Mouse (Mus musculus) forebrain, embryonic 11.5 days (tissue): ENCODE measurements around the gene Adamts18. TPM values are rescaled to one million over a fixed set of nuclear protein-coding genes. Genes with fewer than 3 reads are reported as not detected.

Experiments used
- ATAC-seq: fragments of 200-750 bp; cut with Nextera tagmentation; replicated peaks from 2 replicates; pipeline ENCODE4 v1.8.0; 2017; ENCODE audit warnings: moderate TSS enrichment; ENCODE audit not compliant: low FRiP score
- DNase-seq: peaks from one replicate; pipeline ENCODE4 v3.0.0-alpha.2; 2017; ENCODE audit warnings: low spot score
- H3K27ac ChIP-seq: fragments of 300-500 bp; sonication (generic); 2 replicates; pipeline ENCODE4 v1.5.1; 2014; ENCODE audit warnings: low read depth, low read length
- H3K27me3 ChIP-seq: fragments of 300-500 bp; sonication (generic); 2 replicates; pipeline ENCODE4 v1.6.1; 2014; ENCODE audit warnings: mild to moderate bottlenecking, low read length, mixed read lengths; ENCODE audit not compliant: control insufficient read depth, insufficient read depth
- H3K36me3 ChIP-seq: fragments of 300-500 bp; sonication (generic); 2 replicates; pipeline ENCODE4 v1.6.1; 2014; ENCODE audit warnings: mild to moderate bottlenecking, low read length, moderate library complexity, mixed read lengths; ENCODE audit not compliant: control insufficient read depth, insufficient read depth
- H3K4me1 ChIP-seq: fragments of 300-500 bp; sonication (generic); replicated peaks from 2 replicates; pipeline ENCODE4 v1.6.1; 2014; ENCODE audit warnings: low read length, mixed read lengths; ENCODE audit not compliant: control insufficient read depth, insufficient read depth
- H3K4me2 ChIP-seq: fragments of 300-500 bp; sonication (generic); 2 replicates; pipeline ENCODE4 v1.6.1; 2014; ENCODE audit warnings: low read depth, mild to moderate bottlenecking, low read length, moderate library complexity, mixed read lengths; ENCODE audit not compliant: severe bottlenecking
- H3K4me3 ChIP-seq: fragments of 300-500 bp; sonication (generic); 2 replicates; pipeline ENCODE4 v1.5.1; 2014; ENCODE audit warnings: low read depth, low read length
- H3K9ac ChIP-seq: fragments of 300-500 bp; sonication (generic); 2 replicates; pipeline ENCODE4 v1.6.1; 2014; ENCODE audit warnings: low read length
- H3K9me3 ChIP-seq: fragments of 300-500 bp; sonication (generic); 2 replicates; pipeline ENCODE4 v1.6.1; 2016; ENCODE audit warnings: low read length, mixed read lengths; ENCODE audit not compliant: control insufficient read depth
- WGBS: fragments of 180-500 bp; shearing (Covaris S2); extraction: QIAGEN DNeasy Blood & Tissue Kit; methylation state at CpG from one replicate; pipeline ENCODE4 v1.1.7; 2014; 5-methylcytosine and 5-hydroxymethylcytosine counted together
- polyA plus RNA-seq: library from polyadenylated mRNA; unstranded; fragments of >200 nt; fragmentation: Nextera tagmentation; extraction: Ambion mirVana; gene quantifications from 2 replicates; pipeline ENCODE4 v1.2.1, GENCODE M21; 2014

Adamts18 gene
- polyA plus RNA-seq, 1 experiment from 2014 or later = 4.8 TPM

- WGBS = 88% methylated on average over 6 of the region's 6 CpGs
- H3K9me3 ChIP-seq = no peaks in the 10 kb centered on the region
- H3K27ac ChIP-seq = no peak overlapping the region
- no peaks in the 10 kb centered on the region for H3K4me1 ChIP-seq
- DNase-seq = no peak
- H3K36me3 ChIP-seq = no peaks in the 10 kb centered on the region
- H3K27me3 ChIP-seq = no peaks in the 10 kb centered on the region
- H3K4me3 ChIP-seq = no peak overlapping the region
- H3K9ac ChIP-seq = no peak overlapping the region
- H3K4me2 ChIP-seq = no peak overlapping the region
- no peak for ATAC-seq
Observed at GRCm38 (mm10) chr8:113762101-113762500, 86.4 kb downstream of the Adamts18 start.

GRCm38 (mm10) chr8:113755866-113756265, 92.7 kb downstream of the Adamts18 start:
- ATAC-seq = no peak
- Histone ChIP-seq H3K9ac (no peak overlapping the region), H3K4me1 (no peaks in the 10 kb centered on the region), H3K27ac (no peak overlapping the region), H3K9me3 (no peaks in the 10 kb centered on the region), H3K36me3 (no peaks in the 10 kb centered on the region), H3K4me3 (no peak overlapping the region), H3K4me2 (no peak overlapping the region), H3K27me3 (no peaks in the 10 kb centered on the region)
- 68% methylated on average over 5 of the region's 5 CpGs for WGBS
- no peak for DNase-seq

DNA sequence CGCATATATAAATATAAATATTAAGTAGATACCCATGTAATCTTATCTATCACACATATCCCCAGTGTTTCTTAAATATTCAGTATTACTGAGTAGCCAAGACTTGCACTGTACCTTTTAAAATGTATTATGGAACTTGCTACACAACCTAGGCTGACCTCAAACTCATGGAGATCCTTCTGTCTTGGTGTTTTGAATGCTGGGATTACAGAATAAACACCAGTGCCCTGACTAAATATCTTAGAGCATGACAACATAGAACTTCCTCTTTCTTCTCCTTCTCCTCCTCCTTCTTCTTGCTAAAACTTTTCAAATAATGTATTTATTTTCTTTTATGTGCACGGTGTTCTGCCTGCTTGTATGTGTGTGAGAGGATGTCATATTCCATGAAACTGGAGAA, 95.4 kb downstream of the Adamts18 start:
- H3K4me2 ChIP-seq = no peak overlapping the region
- no peak for DNase-seq
- WGBS = 94% methylated on average over 2 of the region's 2 CpGs

GRCm38 (mm10) chr8:113752349-113752748, 96.2 kb downstream of the Adamts18 start:
- H3K9me3 ChIP-seq = no peaks in the 10 kb centered on the region
- no peak overlapping the region for H3K4me2 ChIP-seq
- 79% methylated on average over 3 of the region's 3 CpGs for WGBS
- no peak for DNase-seq
- no peak overlapping the region for H3K9ac ChIP-seq
- no peaks in the 10 kb centered on the region for H3K27me3 ChIP-seq
- no peaks in the 10 kb centered on the region for H3K36me3 ChIP-seq
- H3K4me1 ChIP-seq = no peaks in the 10 kb centered on the region
- H3K27ac ChIP-seq = no peak overlapping the region
- no peak for ATAC-seq
- no peak overlapping the region for H3K4me3 ChIP-seq

More for the DNA sequence above, 95.4 kb downstream of the Adamts18 start:
- no peaks in the 10 kb centered on the region for H3K4me1 ChIP-seq
- H3K27ac ChIP-seq = no peak overlapping the region
- H3K27me3 ChIP-seq = no peaks in the 10 kb centered on the region
- no peak overlapping the region for H3K9ac ChIP-seq
- no peaks in the 10 kb centered on the region for H3K9me3 ChIP-seq
- H3K36me3 ChIP-seq = no peaks in the 10 kb centered on the region
- H3K4me3 ChIP-seq = no peak overlapping the region
- ATAC-seq = no peak

DNA sequence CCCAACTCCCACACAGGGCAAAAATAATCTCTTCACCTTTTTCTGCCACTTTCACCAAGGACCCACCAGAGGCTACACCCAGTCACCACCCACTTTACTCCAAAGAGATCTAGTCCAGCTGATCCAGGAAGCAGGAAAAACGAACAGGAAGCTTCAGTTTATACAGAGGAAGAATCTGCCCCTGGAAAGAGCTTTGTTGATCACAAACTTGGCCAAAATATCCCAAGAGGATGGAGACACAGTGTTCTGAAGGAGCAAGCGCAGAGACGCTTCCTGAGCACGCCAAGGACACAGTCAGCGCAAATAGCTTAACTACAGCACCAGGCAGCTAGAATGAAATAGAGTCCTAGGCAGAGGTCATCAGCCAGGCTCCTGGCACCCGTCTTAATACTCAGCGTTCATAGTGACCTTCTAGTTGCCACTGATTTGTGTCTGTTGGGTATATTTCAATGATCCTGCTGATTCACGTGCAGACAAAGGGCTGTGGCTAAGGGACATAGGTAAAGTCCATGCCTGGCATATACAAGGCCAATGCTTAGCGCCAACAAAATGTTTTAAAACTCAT, 113.0 kb downstream of the Adamts18 start:
- DNase-seq (no peak), ATAC-seq (no peak)
- Histone ChIP-seq H3K4me2 (no peak overlapping the region), H3K27me3 (no peaks in the 10 kb centered on the region), H3K9ac (no peak overlapping the region), H3K4me3 (no peak overlapping the region), H3K9me3 (no peaks in the 10 kb centered on the region), H3K36me3 (no peaks in the 10 kb centered on the region), H3K4me1 (no peaks in the 10 kb centered on the region), H3K27ac (no peak overlapping the region)
- 86% methylated on average over 9 of the region's 9 CpGs for WGBS

- H3K9ac ChIP-seq = no peak overlapping the region
- H3K4me1 ChIP-seq = 0 out of 2 replicates have a peak, but pooled peaks cover 2% of the 10 kb centered on the region
- H3K4me3 ChIP-seq = no peak overlapping the region
- ATAC-seq = no peak
- DNase-seq = no peak
- no peaks in the 10 kb centered on the region for H3K27me3 ChIP-seq
- no peaks in the 10 kb centered on the region for H3K9me3 ChIP-seq
- no peaks in the 10 kb centered on the region for H3K36me3 ChIP-seq
- 80% methylated on average over 8 of the region's 8 CpGs for WGBS
- no peak overlapping the region for H3K27ac ChIP-seq
- H3K4me2 ChIP-seq = no peak overlapping the region
Observed at GRCm38 (mm10) chr8:113725331-113725730, 123.2 kb downstream of the Adamts18 start.

GRCm38 (mm10) chr8:113723873-113724538, 124.5 kb downstream of the Adamts18 start:
- ATAC-seq (no peak), DNase-seq (no peak)
- no peak overlapping the region for H3K9ac ChIP-seq
- H3K9me3 ChIP-seq = no peaks in the 10 kb centered on the region
- H3K4me3 ChIP-seq = no peak overlapping the region
- no peaks in the 10 kb centered on the region for H3K36me3 ChIP-seq
- H3K27ac ChIP-seq = no peak overlapping the region
- H3K4me1 ChIP-seq = 0 out of 2 replicates have a peak, but pooled peaks cover 2% of the 10 kb centered on the region
- WGBS = 61% methylated on average over 5 of the region's 5 CpGs
- no peak overlapping the region for H3K4me2 ChIP-seq
- H3K27me3 ChIP-seq = no peaks in the 10 kb centered on the region

- H3K9me3 ChIP-seq = no peaks in the 10 kb centered on the region
- no peak for ATAC-seq
Observed at GRCm38 (mm10) chr8:113721459-113721858, 127.1 kb downstream of the Adamts18 start.

GRCm38 (mm10) chr8:113704968-113705367, 143.6 kb downstream of the Adamts18 start:
- Histone ChIP-seq H3K4me2 (no peak overlapping the region), H3K9ac (no peak overlapping the region), H3K27ac (no peak overlapping the region), H3K27me3 (no peaks in the 10 kb centered on the region), H3K36me3 (no peaks in the 10 kb centered on the region), H3K4me3 (no peak overlapping the region), H3K9me3 (no peaks in the 10 kb centered on the region), H3K4me1 (no peaks in the 10 kb centered on the region)
- DNase-seq (no peak), ATAC-seq (peak; percentile 51; the same call in 1 of the 2 replicates)
- WGBS = 71% methylated on average over 7 of the region's 7 CpGs

More at GRCm38 (mm10) chr8:113721459-113721858, 127.1 kb downstream of the Adamts18 start:
- H3K27ac ChIP-seq = no peak overlapping the region
- no peak for DNase-seq
- no peaks in the 10 kb centered on the region for H3K36me3 ChIP-seq
- no peak overlapping the region for H3K4me3 ChIP-seq
- WGBS = 87% methylated on average over 13 of the region's 13 CpGs
- no peak overlapping the region for H3K9ac ChIP-seq
- no peaks in the 10 kb centered on the region for H3K27me3 ChIP-seq
- no peak overlapping the region for H3K4me2 ChIP-seq
- H3K4me1 ChIP-seq = 0 out of 2 replicates have a peak, but pooled peaks cover 2% of the 10 kb centered on the region
